Mouse (Mus musculus) forelimb bud, embryonic 11.5 days (tissue): ENCODE measurements at regions not wholly inside any gene's neighbourhood (a gene's known extent, or its start where the extent isn't known, plus 50 kb on each side); places are given as distances from the start of the nearest gene placed in this dataset.

ENCODE experiments used
- DNase-seq: peaks from one replicate; pipeline ENCODE4 v3.0.0-alpha.2; 2012; ENCODE audit warnings: low read depth, low spot score

- no peak for DNase-seq
Observed at GRCm38 (mm10) chr16:70929651-70930050, 615.9 kb downstream of the Gbe1 start.

GRCm38 (mm10) chr16:70935959-70936358 is 622.2 kb downstream of the Gbe1 start:
- no peak for DNase-seq

GRCm38 (mm10) chr16:70952937-70953336 is 639.2 kb downstream of the Gbe1 start:
- DNase-seq, result no peak
